Mouse (Mus musculus) spleen, adult 2 months (tissue): ENCODE data around the gene Ssh2. TPM values are rescaled to one million over a fixed set of nuclear protein-coding genes. Genes with fewer than 3 reads are reported as not detected.

Source experiments
- DNase-seq, 2 experiments: peaks; one replicate each; pipeline versions ENCODE4 v3.0.0 to v3.0.0-alpha.2; 2012 to 2021; ENCODE audit warnings: low spot score in 2 of 2, low read depth in 1 of 2
- H3K27ac ChIP-seq: fragments of 200-500 bp; 2 replicates; pipeline ENCODE4 v1.5.1; 2012; ENCODE audit warnings: low read length, inconsistent platforms; ENCODE audit not compliant: insufficient read depth
- H3K27me3 ChIP-seq: fragments of 200-500 bp; 2 replicates; pipeline ENCODE4 v1.6.1; 2012; ENCODE audit warnings: mild to moderate bottlenecking, moderate library complexity, low read length, inconsistent platforms; ENCODE audit not compliant: control insufficient read depth, insufficient read depth
- H3K36me3 ChIP-seq: fragments of 200-500 bp; 2 replicates; pipeline ENCODE4 v1.6.1; 2012; ENCODE audit warnings: mild to moderate bottlenecking, low read length, inconsistent platforms; ENCODE audit not compliant: control insufficient read depth, insufficient read depth
- H3K4me1 ChIP-seq: fragments of 200-500 bp; 2 replicates; pipeline ENCODE4 v1.6.1; 2011; ENCODE audit warnings: inconsistent platforms; ENCODE audit not compliant: control insufficient read depth, insufficient read depth, insufficient read length
- H3K4me3 ChIP-seq: fragments of 200-500 bp; 2 replicates; pipeline ENCODE4 v1.5.1; 2011; ENCODE audit warnings: mild to moderate bottlenecking, inconsistent platforms; ENCODE audit not compliant: insufficient read depth, insufficient read length; ENCODE audit errors: extremely low read depth
- CTCF ChIP-seq: fragments of 200-500 bp; IDR thresholded peaks from 2 replicates; pipeline ENCODE4 v1.5.1; 2011; ENCODE audit warnings: mild to moderate bottlenecking, inconsistent platforms; ENCODE audit not compliant: insufficient read depth, insufficient read length, insufficient replicate concordance; ENCODE audit errors: extremely low read depth
- POLR2A ChIP-seq: fragments of 200-500 bp; IDR thresholded peaks from 2 replicates; pipeline ENCODE4 v1.6.1; 2011; ENCODE audit warnings: low read depth, low read length, inconsistent platforms
- WGBS: fragments of 180-500 bp; shearing (Covaris S2); methylation state at CpG from one replicate; pipeline ENCODE4 v1.1.7; 2018; 5-methylcytosine and 5-hydroxymethylcytosine counted together
- polyA plus RNA-seq: library from polyadenylated mRNA; depleted of rRNA; stranded (reverse); fragments of >200 nt; gene quantifications from 2 replicates; pipeline ENCODE4 v1.2.3, GENCODE M21; 2012

The Ssh2 gene
- polyA plus RNA-seq, 1 experiment = 21.2 TPM

GRCm38 (mm10) chr11:77500361-77501325 is 284.6 kb downstream of the Ssh2 start:
- WGBS = 86% methylated on average over 17 of the region's 17 CpGs
- Histone ChIP-seq H3K4me1 (peaks cover 3% of the 10 kb centered on the region; the same call in 1 of the 2 replicates), H3K27ac (no peak overlapping the region), H3K36me3 (peaks cover 20% of the 10 kb centered on the region), H3K27me3 (no peaks in the 10 kb centered on the region), H3K4me3 (no peak overlapping the region)
- no peak for TF ChIP-seq CTCF
- TF ChIP-seq POLR2A = no peak
- DNase-seq = no peak

DNA sequence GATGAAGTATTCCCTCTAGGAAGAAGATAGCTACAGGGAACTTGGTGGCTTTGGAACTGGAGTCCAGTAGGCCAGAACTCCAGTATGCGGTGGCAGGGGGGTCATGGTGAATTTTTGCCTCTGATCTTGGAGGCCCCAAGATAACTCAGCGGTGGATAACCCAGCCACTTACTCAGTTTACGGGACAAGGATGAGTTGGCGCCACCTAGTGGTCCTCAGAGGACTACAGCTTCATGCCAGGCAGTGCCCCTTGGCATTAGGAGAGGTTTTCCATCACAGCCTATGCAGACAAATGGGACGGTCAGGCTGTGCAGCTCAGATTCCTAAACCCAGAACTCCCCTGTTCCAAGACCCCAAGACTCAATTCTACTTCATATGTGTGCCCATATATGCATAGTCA is 285.3 kb downstream of the Ssh2 start:
- 16% methylated on average over 5 of the region's 5 CpGs for WGBS
- TF ChIP-seq CTCF (peak; percentile 81; the same call in 1 of the 2 replicates), POLR2A (no peak)
- Histone ChIP-seq H3K4me3 (no peak overlapping the region), H3K27ac (no peak overlapping the region), H3K27me3 (no peaks in the 10 kb centered on the region), H3K4me1 (peaks cover 3% of the 10 kb centered on the region; the same call in 1 of the 2 replicates), H3K36me3 (peaks cover 25% of the 10 kb centered on the region)
- peak in 1 of 2 experiments; percentile 70 for DNase-seq

DNA sequence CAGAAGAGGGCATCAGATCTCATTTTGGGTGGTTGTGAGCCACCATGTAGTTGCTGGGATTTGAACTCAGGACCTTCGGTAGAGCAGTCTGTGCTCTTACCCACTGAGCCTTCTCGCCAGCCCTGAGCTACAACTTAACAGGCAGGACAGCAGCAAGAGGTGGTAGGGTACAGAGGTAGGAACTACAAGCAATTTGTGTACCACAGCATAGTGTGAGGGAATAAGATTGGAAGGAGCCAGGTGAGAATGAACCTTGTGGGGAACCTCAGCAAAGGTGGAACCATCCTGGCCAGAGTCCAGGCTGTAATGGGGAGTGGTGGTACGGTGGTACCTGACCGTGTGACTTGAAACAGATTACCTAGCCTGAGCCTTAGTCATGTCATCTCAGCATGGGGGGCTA is 285.9 kb downstream of the Ssh2 start:
- Histone ChIP-seq H3K4me1 (peaks cover 3% of the 10 kb centered on the region; the same call in 1 of the 2 replicates), H3K27ac (no peak overlapping the region), H3K4me3 (no peak overlapping the region), H3K36me3 (peaks cover 28% of the 10 kb centered on the region), H3K27me3 (no peaks in the 10 kb centered on the region)
- WGBS = 91% methylated on average over 4 of the region's 4 CpGs
- no peak for DNase-seq
- TF ChIP-seq CTCF = no peak
- TF ChIP-seq POLR2A = no peak

DNA sequence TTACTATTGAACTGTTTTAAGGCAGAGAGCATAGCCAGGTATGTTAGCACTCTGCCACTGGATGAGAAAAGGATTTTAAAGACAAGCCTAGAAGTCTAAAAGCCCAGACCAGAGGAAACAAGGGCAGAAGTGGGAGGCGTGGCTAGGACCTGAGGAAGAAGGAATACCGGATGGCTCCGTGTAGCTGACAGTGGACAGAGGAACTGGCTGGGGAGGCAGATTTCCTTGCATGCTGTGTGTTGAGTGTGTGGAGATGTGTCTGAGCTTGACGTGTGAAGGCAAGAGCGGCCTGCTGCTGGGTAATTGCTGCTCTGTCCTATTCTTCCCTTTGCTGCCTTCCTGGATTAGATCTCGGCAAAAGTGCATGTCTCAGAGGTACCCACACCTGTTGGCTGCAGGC is 286.4 kb downstream of the Ssh2 start:
- Histone ChIP-seq H3K27me3 (no peaks in the 10 kb centered on the region), H3K4me3 (no peak overlapping the region), H3K27ac (no peak overlapping the region), H3K36me3 (peaks cover 28% of the 10 kb centered on the region), H3K4me1 (no peaks in the 10 kb centered on the region)
- 92% methylated on average over 6 of the region's 6 CpGs for WGBS
- TF ChIP-seq POLR2A = no peak
- TF ChIP-seq CTCF = no peak
- no peak for DNase-seq

GRCm38 (mm10) chr11:77503511-77503910 is 287.4 kb downstream of the Ssh2 start:
- DNase-seq = no peak
- H3K36me3 ChIP-seq = peaks cover 28% of the 10 kb centered on the region
- H3K27ac ChIP-seq = no peak overlapping the region
- no peaks in the 10 kb centered on the region for H3K27me3 ChIP-seq
- no peak overlapping the region for H3K4me3 ChIP-seq
- no peak for TF ChIP-seq POLR2A
- no peak for TF ChIP-seq CTCF
- 82% methylated on average over 3 of the region's 3 CpGs for WGBS
- no peaks in the 10 kb centered on the region; the same call in 1 of the 2 replicates for H3K4me1 ChIP-seq

DNA sequence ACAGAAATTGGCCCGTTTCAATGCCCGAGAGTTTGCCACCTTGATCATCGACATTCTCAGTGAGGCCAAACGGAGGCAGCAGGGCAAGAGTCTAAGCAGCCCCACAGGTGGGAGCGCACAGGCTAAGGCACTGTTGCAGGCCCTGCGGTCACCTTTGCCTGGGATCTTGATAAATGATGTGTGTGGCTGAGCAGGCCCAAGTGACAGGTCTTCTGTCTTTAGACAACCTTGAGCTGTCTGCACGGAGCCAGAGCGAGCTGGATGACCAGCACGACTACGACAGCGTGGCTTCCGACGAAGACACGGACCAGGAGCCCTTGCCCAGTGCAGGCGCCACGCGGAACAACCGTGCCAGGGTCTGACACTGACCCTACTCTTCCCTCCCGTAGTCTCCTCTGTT is 288.3 kb downstream of the Ssh2 start:
- Histone ChIP-seq H3K27me3 (no peaks in the 10 kb centered on the region), H3K36me3 (peaks cover 28% of the 10 kb centered on the region), H3K27ac (no peak overlapping the region), H3K4me3 (no peak overlapping the region), H3K4me1 (no peaks in the 10 kb centered on the region; the same call in 1 of the 2 replicates)
- DNase-seq = no peak
- TF ChIP-seq CTCF (no peak), POLR2A (no peak)
- WGBS = 95% methylated on average over 19 of the region's 19 CpGs
